Mouse (Mus musculus) left cerebral cortex, postnatal 36 days (tissue): ENCODE results near the gene Hpse2. TPM values are rescaled to one million over a fixed set of nuclear protein-coding genes. Genes with fewer than 3 reads are reported as not detected.

ENCODE experiments used
- DNase-seq, 2 experiments: peaks; one replicate each; pipeline ENCODE4 v3.0.0; 2021 to 2022; ENCODE audit warnings: low spot score in 2 of 2, mixed read lengths in 1 of 2
- intact Hi-C: fragments of 180-260 bp; cut with DNase I; formaldehyde crosslinking; loops from one replicate; pipeline ENCODE4 v1.15.1; 2025
- total RNA-seq, 2 experiments: library from RNA; stranded (reverse); gene quantifications; 2 replicates each; pipeline ENCODE4 v1.2.3; 2021

The Hpse2 gene
- total RNA-seq, 2 experiments from 2014 or later: 0.07 to 0.09 TPM

- intact Hi-C loops: no loop called here
- no peak for DNase-seq
These were observed 402.5 kb downstream of the Hpse2 start for GRCm38 (mm10) chr19:42985372-42986314.

DNA sequence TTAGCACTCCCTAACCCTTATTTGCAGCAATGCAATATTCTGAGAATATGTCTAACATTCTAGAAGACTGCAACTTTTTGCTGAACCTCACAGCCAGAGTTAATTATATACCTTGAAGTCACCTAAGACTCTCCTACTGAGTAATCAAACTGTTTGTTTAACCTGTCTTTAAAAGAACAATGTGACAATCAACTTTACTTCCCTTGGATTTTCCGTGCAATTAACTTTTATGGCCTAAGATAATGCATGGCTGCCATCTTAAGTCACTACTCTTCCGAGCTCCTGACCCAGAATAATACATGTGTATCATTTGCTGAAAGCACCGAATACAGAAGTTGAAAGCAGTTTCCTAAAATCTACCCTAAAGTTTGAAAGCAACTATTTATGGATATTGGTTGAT is 407.6 kb downstream of the Hpse2 start:
- intact Hi-C loops: no loop called here
- no peak for DNase-seq

GRCm38 (mm10) chr19:42977938-42978337 is 410.2 kb downstream of the Hpse2 start:
- intact Hi-C loops: no loop called here
- no peak for DNase-seq

- intact Hi-C loops: no loop called here
- no peak for DNase-seq
These were observed 414.4 kb downstream of the Hpse2 start for GRCm38 (mm10) chr19:42973740-42974139.

DNA sequence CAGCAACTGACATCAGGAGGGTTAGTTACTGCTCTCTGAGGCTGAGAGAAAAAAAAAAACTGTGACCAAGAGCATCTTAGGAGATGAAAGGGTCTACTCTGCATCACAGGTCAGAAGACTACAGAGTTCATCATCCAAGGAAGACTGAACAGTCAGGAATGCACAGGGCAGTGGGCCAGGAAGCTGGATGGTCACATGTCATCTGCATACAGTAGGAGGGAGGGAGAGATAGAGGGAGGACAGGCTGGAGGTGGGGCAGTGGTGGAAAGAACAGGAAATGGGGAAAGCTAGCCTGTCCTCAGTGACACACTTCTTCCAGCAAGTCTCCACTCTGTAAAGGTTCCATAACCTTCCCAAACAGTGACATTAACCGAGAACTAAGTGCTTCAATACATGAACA is 423.0 kb downstream of the Hpse2 start:
- DNase-seq: no peak
- intact Hi-C loops: no loop called here

DNA sequence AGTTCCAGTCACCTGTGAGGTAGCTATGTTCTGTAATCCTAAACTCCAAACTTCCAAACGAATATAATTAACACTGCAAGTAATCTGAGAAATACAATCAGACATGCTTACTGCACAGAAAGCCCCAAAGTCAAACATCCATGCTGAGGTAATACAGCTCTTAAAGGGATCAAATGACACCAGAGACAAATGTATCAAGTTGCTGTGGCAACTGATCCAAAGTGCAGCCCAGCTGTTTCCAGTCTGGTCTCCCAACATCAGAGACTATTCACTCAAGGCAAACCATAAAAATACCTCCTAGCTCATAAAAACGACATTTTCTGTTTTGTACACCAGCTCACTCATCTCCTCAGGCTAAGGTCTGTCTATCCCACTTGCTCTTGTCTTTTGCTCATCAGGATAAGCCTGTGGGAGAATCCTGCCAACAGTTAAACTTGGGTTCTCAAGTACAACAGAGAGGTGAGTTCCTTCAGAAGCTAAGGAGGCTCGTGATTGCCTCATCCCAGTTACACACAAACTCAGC is 440.0 kb downstream of the Hpse2 start:
- intact Hi-C loops: no loop called here
- DNase-seq: no peak

DNA sequence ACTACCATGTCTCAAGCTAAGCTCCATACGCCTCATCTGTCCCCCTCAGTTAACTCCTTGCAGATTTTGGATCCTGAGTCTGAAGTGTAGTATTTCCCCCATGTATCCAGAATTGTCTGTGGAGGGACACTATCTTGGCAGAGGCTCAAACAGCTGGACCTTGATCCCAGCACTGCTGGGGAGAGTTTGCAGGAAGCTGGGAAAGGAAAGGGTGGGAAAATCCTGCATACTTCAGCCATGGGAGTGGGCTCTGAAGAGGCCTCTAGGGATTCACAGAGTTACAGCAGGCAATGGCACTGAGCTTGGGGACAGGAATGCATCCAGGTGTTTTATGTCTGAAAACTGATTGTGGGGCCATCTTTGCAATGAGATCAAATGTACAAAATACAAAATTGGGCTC is 450.6 kb downstream of the Hpse2 start:
- no peak for DNase-seq
- intact Hi-C loops: no loop called here

DNA sequence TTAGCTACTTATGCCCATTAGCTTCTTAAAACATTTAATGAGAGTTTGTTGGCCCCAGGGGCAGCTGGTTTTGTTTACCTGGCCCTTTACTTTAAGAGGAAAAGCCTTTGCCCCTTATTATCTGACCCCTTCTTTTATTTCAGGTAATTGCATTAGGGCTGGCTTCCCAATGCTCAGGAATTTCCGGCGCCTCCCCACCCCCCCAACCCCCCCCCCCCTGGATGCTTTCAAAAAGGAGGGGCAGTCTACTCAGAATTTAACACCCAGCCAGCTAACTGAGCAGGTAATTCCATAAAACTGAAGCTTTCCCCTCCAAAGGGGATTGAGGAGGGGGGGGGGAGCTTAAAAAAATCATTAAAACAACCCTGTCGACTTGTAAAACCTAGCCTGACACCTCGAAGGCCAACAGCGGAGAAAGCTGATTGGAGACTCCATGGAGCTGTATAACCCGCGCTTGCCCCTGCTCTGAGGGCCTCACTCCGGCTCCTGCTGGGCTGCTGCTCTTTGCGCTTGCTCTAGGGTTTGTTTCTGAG is 451.4 kb downstream of the Hpse2 start:
- DNase-seq: no peak
- intact Hi-C loops: no loop called here

- intact Hi-C loops: no loop called here
- DNase-seq: no peak
These were observed 458.5 kb downstream of the Hpse2 start for GRCm38 (mm10) chr19:42929702-42930101.

DNA sequence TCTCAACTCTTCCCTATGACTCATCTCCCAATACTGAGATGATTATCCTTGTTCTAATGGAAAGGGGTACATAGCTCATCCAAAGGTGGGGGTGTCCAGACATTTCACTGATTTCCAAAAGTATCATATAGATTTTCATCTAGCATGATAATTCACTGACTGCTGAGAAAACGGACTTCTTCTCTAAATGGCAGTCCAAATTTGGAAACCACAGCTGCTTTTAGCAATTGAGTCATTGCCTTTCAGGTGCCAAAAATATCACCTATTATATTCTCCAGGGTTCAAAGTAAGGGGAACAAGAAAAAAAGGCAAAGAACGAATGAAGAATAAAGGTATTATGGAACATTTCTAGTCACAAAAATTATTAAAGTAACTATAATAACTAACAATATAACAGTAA is 459.9 kb downstream of the Hpse2 start:
- intact Hi-C loops: no loop called here
- no peak for DNase-seq

DNA sequence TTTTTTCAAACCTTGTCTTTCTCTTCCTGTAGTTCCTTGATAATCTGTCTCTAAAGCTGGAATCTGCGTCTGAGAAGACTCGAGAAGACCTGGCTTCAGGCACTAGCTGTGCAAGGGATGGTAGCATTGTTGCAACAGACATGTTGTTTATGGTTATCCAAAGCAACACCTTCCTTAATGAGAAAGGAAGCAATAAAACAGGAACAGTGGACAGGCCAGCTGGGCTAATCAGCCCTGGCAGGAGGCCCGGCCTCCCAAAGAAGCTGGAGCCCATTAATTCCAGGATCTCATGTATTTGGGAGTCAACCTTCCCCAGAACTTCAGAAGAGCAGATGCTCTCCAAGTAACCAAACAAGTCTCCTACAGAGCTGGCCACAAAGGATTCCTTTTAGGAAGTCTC is 465.5 kb downstream of the Hpse2 start:
- DNase-seq: no peak
- intact Hi-C loops: no loop called here

GRCm38 (mm10) chr19:42913703-42914102 is 474.5 kb downstream of the Hpse2 start:
- no peak for DNase-seq
- intact Hi-C loops: no loop called here

DNA sequence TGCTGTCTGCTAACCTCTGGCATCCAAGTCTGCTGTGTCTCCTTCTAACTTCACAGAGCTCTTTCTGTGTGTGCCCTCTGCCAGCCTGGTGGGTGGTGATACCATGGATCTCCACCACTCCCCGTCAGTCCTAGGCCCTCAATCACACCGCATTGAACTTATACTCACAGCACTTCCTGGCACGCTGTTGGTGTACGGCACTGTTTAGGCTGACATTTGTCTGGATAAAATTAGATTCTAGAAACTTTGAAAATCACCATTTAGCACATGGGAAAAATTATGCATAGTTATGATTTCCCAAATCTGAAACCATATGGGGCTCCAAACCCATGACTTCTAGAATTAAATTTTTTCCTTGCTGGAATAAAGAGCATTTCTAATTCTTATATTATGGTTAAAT is 478.4 kb downstream of the Hpse2 start:
- intact Hi-C loops: no loop called here
- DNase-seq: no peak

DNA sequence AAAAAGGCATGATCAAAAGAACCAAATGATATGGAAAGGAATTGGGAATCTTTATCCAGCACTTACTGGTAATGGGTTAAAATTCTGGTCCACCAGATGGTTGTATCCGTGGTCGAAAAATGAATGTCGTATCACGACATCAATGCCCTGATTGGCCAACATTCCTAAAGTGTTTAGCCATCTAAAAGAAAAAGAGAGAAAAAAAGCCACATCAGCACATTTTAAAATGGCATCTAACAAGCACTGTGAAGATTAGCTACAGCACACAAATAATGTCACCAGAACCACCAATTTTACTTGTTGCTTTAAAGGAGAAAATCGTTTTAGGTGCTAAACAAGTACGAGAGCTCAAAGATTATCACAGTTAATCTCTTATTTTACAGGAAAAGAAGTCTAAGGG is 479.6 kb downstream of the Hpse2 start:
- intact Hi-C loops: no loop called here
- no peak for DNase-seq

DNA sequence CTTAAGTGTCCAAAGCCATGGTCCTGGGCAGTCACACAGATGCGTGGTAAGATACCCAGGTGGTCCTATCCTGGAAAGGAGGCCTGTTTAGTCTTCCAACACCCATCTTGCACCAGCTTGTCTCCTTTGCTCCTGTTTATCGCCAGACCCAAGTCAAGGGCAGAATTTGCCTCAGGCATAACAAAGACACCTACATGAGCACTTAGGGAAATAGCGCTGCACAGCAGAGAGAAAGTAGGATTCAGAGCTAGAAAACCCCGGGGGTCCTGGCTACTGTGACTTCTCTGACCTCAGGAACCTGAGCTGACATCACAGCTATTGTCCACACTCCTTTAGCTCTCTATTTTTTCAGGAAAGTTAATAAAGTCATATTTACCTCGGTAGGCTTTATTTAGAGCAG is 481.8 kb downstream of the Hpse2 start:
- DNase-seq: no peak
- intact Hi-C loops: no loop called here

GRCm38 (mm10) chr19:42904726-42905125 is 483.4 kb downstream of the Hpse2 start:
- intact Hi-C loops: no loop called here

DNA sequence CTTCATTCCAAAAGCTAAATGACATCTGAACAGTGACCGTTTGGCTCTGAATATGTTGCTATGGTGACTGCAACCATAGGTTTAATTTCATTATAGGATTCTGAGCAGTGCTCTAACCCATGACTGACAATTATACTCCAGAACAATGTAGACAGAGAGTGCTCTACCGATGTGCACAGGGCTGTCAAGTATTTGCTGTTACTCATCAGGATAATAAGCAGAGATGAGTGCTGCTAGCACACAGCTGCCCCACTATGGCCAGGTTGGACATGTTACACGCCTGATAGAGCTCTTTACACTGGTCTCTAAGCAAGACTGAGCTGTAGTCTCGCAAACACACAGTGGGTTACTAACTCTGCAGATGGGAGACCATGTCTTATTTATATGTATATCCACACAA is 483.9 kb downstream of the Hpse2 start:
- intact Hi-C loops: no loop called here
- no peak for DNase-seq

More at GRCm38 (mm10) chr19:42904726-42905125, 483.4 kb downstream of the Hpse2 start:
- no peak for DNase-seq

GRCm38 (mm10) chr19:42903840-42904239 is 484.3 kb downstream of the Hpse2 start:
- intact Hi-C loops: no loop called here
- no peak for DNase-seq

DNA sequence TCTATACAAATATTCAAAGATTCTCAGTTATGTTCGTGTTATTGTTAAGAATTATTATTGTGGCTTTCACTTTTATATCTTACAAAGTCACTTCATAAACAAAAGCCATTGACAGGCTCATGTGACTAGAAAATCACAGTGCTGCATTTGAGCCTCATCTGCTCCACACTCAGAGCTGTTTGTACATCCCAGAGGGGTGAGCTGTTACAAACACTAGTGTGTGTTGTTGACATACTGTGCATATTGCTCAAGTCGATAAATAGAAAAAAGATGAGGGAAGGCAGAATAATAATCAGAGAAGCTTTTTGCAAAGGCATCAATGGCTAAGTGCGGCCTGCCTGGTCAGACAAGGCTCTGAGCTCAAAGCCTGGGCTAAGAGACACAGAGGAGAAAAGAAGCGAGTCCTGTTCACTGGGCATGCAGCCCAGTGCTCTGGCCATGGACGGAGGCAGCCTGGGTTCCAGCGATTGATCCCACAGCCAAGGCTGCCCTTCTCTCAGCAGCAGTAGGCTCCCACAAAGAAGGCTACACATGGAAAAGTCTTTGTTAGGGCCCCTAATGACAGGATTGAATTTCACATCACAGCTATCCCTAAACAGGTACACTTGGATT is 485.6 kb downstream of the Hpse2 start:
- peak; percentile 18 to 21 for DNase-seq
- intact Hi-C loops: no loop called here

DNA sequence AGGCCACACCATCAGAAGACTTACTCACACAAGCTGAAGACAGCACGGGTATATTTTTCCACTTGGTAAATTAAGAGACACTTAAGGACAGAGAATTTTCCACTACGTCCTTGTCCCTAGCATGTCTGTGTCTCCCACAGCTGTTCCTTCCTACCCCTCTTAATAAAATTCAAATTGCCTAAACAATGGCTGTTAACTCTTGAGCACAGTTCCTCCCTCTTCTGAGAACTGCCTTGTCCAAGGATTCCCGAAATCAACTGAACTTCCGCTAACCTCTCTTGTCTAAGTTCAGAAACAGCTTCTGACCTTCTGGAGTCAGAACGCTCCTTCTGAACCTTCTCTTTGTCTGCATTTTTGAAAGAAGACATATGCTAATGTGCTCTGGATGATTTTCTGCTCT is 496.6 kb downstream of the Hpse2 start:
- intact Hi-C loops: no loop called here
- DNase-seq: no peak

DNA sequence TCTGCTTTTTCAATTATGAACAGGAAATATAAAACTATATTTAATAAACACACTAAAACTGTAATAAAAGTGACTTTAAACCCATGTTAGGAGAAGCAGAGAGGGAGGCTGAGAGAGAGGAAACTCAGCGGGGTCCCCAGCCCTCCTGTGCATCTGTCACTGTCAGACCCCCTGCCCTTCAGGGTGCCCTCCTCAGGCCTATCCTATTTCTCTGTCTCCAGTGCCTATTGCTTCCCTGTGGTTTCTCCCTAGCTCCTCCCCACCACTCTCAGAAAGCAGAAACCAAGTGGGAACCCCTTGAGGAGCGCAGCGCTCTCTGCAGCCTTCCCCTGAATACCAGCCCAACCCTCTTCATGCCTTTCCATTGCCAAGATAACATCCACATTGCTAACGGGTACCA is 510.5 kb downstream of the Hpse2 start:
- no peak for DNase-seq
- intact Hi-C loops: no loop called here
